In the genomic region with DNA sequence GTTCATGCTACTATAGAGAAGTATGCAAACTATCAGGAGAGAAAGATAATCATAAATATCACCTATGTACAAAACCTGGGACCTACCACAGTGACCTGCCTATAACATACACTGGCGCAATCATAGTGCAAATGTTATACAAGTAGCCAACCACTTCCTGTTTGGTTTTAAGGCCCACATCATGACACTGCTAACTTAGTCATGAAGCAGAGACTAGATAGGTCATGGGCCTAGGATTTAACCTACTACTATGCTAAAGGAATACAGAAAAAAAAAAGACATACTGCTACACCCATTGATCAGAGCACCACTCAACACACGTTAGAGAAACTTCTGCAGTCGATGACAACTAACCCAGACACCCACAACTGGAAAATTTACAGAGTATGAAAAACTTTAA, we compare ENCODE assay signal across 13 mouse cellular contexts.
"Had no signal": no experiment of that assay in that cellular context is flagged by ENCODE, and none has a peak within 500 bp of the region (broad histone marks: within the 10 kb centered on the region; RNA-seq: fewer than 3 reads in every experiment).

No protein-coding gene starts in this region.

- H3K4me3 ChIP-seq: layer of hippocampus, adult 2 months; limb, embryonic 12.5 days; liver, embryonic 13.5 days; lung, embryonic 15.5 days had no signal

- DNase-seq: kidney, postnatal 10 days; kidney, postnatal 4 days; liver; liver, embryonic 13.5 days; liver, postnatal 0 days; lung, postnatal 14 days; midbrain, embryonic 14.5 days; right cerebral cortex, postnatal 14 days; thymus, postnatal 14 days had no signal

- ATAC-seq: liver, postnatal 0 days had no signal

- H3K4me2 ChIP-seq: limb, embryonic 12.5 days; liver, embryonic 13.5 days; lung, embryonic 15.5 days had no signal

- H3K9me3 ChIP-seq: limb, embryonic 12.5 days; liver, embryonic 13.5 days; lung, embryonic 15.5 days had no signal

- H3K27ac ChIP-seq: layer of hippocampus, adult 2 months; limb, embryonic 12.5 days; liver, embryonic 13.5 days; lung, embryonic 15.5 days; macrophage had no signal

- H3K27me3 ChIP-seq: limb, embryonic 12.5 days; liver, embryonic 13.5 days; lung, embryonic 15.5 days had no signal

- H3K9ac ChIP-seq: limb, embryonic 12.5 days; liver, embryonic 13.5 days; liver, postnatal 0 days; lung, embryonic 15.5 days had no signal

- H3K4me1 ChIP-seq: liver, embryonic 13.5 days had no signal

- H3K36me3 ChIP-seq: limb, embryonic 12.5 days; liver, embryonic 13.5 days; lung, embryonic 15.5 days had no signal
